Mouse (Mus musculus): ENCODE results near the gene Ntn1.

Gene Ntn1

DNA sequence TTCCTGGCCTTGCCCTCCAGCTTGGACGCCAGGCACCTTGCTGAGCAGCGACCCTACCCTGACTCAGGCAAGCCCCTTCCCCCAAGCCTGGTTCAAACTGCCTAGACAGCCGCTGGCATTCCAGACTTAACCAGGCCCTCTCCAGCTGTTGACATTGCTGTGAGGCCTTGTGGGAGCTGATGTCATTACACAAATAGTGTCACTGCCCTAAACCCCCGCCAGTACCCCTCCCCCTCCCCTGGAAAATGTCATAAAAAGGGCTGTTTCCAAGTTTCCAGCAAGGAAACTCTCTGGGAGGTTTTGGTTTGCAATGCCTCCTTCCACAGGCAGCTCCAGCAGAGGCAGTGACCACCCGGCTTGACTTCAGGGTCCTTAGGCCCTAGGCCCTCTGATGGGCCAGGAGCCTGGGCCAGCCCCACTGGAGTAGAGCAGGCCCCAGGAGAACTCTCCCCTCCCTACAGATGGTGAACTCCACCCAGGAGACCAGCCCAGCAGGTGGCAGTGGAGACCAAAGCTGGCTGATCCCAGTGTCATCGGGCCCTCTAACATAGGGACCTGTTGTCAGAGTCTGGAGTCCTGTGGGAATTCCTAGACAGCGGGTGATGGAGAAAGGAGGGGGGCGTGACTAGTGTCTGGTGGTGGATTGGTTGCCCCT lies 188.6 kb downstream of the Ntn1 start:
- no peak for DNase-seq (ENCODE audit: low spot score)

DNA sequence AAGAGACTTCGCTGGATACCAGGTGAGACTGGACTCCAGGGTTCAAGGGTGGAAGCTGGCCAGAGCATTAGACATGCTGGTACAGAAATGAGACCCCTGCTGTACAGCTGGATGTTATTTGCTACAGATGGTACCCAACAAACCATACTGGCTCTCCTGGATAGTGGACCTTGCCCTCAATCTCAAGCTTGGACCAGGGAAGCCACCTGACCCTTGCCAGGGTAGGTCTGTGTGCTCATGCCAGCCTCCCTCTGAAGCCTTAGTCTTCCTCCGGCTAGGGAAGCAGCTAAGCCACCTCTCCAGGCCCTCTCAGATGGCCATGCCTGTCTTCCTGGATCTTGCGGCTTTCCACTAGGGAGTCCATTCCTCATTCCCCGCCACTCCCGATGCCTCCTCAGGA lies 189.9 kb downstream of the Ntn1 start:
- no peak for DNase-seq (ENCODE audit: low spot score)

DNA sequence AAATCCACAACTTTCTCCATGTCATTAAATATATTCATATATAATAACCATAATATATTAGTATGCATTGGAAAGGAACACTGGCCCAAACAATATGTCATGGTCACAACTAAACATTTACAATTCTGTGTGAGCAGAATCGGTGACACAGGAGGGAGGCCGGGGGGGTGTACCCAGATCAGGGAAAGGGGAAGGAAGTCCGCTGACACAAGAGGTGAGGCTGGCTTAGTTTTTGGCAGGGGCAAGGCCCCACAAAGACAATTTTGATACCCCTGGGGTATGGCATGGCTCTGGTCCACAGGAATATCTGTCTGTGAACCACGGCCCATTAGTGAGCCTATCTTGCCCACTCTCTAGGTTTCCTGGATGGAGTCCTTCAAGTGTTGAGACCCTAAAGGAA lies 191.1 kb downstream of the Ntn1 start:
- DNase-seq (ENCODE audit: low spot score), result no peak

DNA sequence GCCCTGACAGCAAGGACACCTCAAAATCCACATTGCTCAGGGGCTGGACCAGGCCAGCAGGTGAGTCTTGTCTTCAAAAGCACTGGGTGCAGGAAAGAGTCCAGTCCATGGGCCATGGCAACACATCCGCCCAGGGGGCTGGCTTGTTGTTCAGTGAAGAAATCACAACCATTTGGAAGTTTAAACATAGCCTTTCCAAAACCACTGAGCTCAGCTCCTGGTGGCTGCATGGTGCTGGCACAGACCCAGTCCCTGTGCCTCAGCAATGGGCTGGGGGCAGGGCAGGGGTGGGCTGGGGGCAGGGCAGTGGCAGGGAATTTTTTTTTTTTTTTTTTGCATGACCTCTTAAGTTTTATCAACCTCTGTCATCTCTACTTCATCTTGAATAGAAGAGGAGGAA lies 192.0 kb downstream of the Ntn1 start:
- no peak for DNase-seq (ENCODE audit: low spot score)

DNA sequence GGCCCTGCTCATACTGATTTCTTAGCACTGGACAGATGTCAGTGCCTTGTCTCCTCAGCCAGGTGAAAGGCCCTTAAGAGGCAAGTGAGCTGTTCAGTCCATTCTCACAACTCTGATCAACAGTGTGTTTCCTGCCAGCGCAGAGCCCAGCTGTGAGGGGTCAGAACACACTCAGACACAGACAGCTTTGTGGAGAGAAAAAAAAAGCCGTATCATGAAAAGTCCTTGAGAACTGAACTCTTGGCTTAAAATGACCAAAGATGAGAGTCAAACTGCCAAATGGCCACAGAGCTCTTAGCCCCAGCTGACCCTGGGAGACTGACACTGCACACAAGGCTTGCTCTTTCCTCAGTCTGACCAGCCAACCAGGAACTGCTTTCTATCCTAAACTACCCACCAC lies 192.6 kb downstream of the Ntn1 start:
- no peak for DNase-seq (ENCODE audit: low spot score)

DNA sequence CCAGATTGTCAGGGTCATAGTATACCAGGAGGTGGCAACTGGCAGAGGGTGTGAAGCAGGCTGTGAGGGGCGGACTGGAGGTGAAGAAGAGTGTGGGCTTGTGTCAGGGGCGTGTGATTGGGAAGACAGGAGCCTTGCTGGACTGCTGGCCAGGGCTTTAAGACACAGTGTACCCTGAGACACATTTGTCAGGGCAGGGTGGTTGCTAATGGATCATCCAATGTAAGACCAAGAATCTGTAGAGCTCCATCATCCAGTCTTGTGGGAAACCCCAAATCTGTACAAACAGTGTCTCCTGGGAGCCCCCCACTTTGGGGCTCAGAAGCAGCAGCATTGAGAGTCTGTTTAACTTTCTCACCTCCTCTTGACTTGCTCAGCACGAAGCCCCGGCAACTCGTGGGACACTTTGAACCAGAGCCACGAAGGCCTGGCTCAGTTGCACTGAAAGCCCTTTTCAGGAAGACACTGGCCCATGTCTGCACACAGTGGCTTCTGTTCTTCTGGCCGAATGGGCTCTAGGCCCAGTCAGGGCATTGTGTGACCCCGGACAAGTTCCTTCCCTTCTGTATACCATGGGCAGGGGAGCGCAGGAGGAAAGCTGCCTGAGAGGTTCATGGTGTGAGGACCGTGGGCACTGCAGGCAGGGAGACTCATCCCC lies 194.9 kb downstream of the Ntn1 start:
- DNase-seq (ENCODE audit: low spot score), result no peak

DNA sequence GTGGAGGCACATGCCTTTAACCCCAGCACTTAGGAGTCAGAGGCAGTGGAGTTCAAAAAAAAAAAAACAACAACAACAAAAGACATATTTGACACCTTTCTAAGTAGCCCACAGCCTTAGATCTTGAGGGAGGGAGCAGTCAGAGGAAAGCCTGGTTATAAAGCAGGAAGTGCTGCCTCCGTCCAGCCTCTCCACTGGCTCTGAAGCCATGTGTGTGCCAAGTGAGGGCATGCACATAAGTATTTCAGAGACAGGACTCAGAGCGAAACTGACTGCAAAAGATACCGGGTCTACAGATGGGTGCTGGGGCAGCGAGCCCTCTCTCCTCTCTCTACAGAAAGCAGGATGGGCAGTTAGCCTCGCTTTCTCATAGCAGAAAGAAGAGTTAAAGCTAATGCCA lies 196.2 kb downstream of the Ntn1 start:
- DNase-seq (ENCODE audit: low spot score), result no peak

DNA sequence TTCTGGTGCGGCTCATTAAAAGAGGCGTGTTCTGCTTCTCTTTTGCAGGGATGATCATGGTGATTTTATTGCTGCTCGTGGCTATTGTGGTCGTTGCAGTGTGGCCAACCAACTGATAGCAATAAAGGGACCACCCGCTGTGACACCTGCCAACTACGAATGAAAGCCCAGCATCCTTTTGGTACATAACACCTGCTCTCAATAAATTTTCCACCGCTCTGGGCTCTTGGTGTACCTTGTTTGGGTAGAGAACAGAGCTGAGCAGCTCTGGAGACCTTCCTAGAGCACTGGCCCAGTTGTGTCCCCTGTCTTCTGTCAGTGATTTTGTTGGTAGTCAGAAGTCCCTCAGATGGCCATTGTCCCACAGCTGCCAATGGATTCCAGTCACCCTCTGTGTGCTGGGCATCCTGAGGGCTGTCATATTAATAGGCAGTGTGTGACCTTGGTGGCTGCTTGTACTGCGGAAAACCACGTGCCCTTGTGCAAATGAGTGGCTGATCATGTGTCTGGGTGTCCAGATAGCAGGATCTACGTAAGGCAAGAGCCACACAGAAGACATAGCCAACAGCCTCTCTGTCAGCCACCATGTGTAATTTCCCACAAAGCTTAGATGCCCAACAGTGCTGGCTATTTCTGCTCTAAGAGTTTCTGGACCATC lies 196.8 kb downstream of the Ntn1 start:
- DNase-seq (ENCODE audit: low spot score), result no peak

DNA sequence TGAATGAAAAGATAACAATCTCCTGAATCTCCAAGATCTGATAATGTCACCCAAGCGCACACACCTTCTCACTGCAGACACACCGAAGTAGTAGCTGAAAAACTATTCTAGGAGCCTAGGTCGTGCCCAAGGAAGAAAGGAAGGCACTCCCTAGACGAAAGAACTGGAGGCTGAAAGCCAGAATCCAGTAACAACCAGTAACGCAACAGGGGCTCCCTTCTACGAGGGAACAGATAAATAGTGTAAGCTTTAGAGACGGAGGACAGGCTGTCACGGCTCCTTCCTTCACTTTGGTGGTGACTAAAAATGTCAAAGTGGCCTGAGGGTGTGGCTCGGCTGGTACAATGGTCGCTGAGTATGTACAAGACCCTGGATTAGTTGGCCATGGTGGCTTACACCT lies 198.1 kb downstream of the Ntn1 start:
- DNase-seq (ENCODE audit: low spot score), result no peak

DNA sequence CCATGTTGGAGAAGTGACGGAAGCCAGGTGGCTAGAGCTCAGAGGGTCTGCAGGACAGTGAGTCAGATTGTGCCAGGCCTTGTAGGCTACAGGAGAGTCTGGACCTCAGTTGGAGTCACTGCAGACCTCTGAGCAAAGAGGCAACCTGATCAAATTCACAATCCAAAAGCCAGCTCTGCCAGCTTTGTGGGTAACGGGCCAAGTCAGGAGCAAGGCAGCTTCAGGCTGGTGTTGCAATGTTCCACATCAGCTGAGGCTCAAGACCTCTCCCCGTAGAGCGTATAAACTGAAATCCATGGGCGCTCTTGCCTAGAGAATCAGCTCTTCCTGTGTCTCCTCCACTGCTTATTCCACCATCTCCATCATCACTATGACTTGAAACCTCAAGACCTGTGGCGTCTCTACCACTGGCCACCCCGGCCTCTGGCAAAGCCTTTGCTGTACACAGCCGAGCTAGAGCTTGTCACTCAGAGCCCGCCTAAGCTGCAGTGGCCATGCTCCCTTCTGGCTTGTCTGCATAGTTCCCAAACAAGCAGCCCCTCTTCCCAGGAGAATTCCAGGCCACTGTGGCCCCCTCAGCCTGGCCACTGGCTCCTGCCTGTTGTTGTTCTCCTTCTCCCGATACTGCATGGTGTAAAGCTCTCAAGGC lies 198.7 kb downstream of the Ntn1 start:
- no peak for DNase-seq (ENCODE audit: low spot score)

DNA sequence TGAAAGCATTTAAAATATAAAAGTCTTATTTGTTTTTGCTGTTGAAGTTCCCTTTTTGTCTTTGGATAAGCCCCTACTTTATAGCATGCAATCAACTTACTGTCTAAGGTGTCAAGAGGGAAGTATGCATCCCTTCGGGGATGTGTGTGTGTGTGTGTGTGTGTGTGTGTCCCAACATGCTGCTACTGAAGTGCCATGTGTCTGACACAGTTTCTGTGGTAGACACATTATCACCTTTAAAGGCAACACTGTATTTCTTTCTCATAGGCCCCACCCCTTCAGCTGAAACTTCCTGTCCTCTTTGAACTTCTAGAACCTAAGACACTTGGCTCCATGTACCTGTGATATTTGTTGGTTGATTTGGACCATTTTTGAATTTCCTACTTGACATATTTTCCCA lies 199.6 kb downstream of the Ntn1 start:
- DNase-seq (ENCODE audit: low spot score), result no peak

DNA sequence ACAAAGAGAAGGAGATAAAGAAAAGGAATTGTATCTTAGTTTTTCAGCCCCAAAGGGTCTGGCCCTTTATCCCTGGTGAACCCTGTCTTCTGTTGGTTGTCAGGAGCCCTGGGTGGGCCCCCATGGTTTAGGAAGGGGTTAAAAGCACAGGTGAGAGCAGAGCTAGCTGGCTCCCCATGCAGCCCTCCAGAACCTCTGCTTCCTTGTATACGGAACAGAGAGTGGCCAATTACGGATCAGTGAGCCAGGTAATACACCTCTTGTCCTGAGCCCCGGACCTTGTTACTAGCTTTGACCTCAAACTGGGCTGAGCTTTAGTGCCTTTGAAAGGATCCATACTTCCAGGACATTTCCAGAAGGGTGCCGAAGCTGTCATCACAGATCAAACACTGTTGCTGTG lies 200.1 kb downstream of the Ntn1 start:
- no peak for DNase-seq (ENCODE audit: low spot score)

DNA sequence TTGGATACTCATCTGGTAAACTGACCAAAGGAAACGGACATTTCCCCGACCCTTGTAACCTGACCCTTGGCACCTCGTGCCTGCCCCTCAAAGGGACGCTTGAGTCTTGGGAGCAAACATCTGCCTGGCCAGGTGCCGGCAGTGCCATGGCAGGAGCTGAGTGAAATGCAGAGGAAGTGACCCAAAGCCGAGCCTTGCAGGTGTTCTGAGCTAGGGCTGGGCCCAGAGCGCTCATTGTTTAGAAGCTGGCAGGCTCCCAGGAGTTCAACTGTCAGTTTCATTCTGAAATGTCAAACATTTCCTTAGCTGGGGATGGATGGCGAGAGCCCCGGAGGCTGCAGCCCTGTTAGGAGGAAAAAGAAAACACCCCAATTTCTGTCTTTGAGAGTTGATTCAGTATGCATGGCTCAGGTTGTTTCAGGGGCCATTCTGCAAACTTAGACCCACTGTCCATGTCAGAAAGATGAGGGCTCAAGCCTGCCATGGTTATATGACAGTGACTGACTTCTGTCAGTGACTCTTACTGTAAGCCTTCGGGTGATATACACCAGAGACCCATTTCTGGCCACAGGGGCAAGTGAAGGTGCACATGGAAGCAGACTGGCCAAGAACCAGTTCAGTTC lies 200.7 kb downstream of the Ntn1 start:
- no peak for DNase-seq (ENCODE audit: low spot score)

DNA sequence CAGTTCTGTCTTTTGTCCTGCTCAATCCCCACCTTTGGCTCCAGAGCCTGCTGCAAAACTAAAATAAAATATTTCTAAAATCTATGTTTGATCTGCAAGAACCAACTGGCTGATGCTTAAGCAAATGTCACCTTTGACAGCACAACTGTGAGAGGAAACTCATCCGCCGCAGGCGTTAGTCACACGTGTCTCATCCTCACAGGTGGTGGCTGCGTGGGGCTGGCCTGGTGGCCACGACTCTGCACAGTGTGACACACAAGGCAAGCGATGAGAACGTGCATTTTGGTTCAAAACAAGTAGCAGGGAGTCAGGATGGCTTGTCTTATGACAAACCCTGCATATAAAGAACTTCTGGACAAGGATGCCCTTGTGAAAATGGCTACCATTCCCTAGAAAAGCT lies 201.5 kb downstream of the Ntn1 start:
- DNase-seq (ENCODE audit: low spot score), result no peak

DNA sequence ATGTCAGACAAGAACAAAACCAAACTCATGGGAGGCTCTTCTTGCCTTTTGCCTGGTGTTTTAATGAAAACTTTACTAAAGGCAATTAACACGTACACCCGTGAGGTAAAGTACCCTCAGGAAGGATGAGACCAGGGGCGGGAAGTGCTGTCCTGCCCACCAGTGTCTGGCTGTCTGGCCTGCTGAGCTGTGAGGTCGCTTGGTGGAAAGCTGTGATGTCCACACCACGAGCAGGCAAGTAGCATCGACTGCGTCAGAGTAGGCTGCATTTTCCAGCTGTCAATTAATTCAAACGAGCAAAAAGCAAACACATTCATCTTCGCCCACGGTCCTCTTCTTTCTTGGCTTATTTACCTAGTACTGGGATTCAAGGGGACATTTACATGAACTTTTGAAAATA lies 201.9 kb downstream of the Ntn1 start:
- DNase-seq (ENCODE audit: low spot score), result no peak

DNA sequence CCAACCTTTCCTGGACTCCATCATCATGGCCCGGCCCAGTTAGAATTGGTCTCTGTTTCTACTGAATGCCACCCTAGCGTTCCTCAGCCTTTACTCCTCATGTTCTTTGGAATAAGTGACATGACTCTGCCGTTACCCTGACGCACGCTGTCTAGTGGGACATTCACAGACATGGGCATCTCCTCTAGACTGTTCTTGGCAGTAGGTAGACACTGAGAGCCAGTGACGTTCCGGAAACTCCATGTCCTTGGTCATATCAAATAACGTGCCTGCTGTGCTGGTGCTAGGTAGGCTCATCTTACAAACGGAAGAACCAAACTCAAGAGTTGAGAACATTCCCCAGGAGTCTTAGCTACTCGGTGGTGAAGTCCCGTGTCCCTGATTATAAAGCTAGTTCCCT lies 203.2 kb downstream of the Ntn1 start:
- no peak for DNase-seq (ENCODE audit: low spot score)

DNA sequence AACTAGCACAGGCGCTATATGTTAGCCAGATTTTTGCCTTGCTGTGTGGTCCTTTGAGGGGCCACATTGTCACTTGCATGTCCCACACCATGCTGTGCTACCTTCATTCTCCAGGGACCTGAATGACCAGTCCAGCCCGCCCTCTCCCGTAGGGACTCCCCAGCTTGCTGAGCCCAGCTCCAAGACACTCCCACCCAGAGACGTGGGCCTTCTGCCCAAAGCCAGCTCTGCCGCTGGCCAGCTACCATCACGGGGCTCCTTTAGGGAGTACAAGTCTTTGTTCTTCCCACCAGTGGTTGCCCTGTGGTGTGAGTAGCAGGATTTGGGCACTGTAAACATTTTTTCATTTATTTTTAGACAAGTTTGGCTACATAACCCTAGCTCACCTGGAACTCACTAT lies 204.1 kb downstream of the Ntn1 start:
- no peak for DNase-seq (ENCODE audit: low spot score)

DNA sequence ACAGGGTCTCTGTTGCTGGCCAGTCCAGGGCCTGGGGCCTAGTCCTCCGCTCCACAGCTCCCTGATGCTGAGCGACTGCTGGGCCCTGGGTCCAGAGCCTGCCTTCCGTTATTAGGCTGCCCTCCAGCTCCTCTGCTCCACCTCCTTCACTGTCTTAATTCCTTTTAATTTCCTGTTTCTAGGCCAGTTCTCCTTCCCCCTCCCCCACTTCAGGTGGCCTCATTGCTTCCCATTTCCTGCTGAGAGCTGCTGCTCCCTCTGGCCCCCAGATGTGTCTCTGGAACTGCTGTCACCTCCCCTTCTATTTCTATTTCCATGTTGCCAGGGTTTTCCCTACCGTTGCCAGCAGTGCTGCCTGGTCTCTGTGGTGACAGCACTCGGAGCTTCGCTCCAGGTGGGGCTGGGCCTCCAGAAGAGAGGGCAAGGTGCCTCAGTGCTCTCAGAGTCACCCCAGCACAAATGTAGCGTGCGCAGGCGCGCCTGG lies 204.9 kb downstream of the Ntn1 start:
- DNase-seq (ENCODE audit: low spot score), result no peak

DNA sequence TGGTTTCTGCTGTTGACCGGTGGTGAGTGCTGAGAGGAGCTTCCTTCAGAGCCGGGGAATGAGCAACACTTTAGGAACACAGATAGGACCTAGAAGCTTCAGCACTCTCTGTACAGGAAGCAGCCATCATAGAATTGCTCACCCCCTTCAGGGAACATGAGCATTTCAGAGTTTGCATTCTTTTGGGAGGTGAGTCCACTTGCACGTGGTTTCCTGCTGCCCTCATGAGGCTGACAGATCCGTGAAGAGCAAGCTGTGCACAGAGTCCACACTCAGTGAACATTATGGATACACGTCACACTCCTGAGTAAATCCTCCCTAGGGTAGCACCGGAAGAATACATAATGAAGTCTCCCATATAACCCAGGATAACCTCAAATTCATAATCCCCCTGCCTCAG lies 205.5 kb downstream of the Ntn1 start:
- no peak for DNase-seq (ENCODE audit: low spot score)

DNA sequence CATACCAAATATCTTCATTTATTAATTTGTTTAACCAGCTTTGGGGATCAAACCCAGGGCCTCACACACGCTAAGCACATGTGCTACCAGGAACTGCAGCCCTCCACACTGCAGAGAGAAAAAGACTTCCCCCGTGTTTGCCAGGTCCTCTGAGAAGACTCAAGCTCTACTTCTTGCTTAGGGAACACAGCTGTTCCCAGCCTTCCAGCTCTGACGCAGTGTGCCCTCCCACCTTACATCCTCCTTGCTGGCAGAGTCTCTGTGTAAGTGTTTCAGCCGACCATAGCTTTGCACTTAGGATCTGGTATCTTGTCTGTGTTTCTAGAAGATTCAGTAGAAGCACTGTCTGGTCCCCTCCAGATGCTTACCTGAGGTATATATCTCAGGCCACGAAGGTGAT lies 209.8 kb downstream of the Ntn1 start:
- DNase-seq (ENCODE audit: low spot score), result no peak

DNA sequence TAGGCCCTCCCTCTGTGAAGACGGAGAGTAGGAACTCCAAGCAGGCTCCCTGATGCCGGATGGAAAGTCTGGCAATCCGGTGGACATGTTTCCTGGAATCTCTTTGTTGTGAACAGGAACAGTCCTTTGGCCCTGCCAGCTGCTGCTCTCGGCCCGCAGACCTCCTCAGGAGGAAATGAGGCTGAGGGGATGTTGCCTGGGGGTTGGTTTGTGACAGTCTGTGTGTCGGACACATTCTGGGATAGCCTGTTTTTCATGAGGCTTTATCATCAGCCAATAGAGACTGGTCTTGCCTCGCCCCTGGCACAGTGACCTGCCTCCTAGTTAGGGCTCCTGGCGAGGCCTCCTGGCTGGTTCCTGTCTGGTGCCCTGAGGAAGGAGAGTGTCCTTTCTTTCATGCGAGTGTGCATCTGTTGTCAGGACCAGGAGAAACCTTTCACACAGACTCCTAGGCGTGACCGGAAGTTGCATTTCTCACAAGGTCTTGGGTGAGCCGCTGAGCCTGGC lies 211.9 kb downstream of the Ntn1 start:
- DNase-seq (ENCODE audit: low spot score), result no peak

DNA sequence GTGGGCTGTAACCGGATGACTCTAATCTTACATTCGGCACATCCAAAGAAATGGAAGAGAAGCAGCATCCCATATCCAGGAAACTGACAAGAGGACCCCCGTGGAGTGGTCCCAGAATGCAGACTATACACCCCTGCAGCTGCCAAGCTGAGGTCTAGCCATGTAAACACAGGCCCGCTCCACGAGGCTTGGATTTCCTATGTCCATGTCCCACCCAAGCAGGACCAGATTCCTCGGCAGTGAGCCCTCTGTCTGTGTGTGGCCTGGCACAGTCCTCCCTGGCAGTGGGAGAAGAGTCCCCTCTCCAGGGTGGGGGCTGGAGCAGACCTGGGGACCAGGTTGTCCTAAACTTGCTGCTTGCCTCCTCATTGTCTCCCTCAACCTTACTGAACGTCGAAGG lies 213.4 kb downstream of the Ntn1 start:
- DNase-seq (ENCODE audit: low spot score), result no peak
